Mouse (Mus musculus): ENCODE data around the gene Ly9. TPM values are rescaled to one million over a fixed set of nuclear protein-coding genes. Genes with fewer than 3 reads are reported as not detected.

Gene Ly9
- total RNA-seq, 2 experiments from 2014 or later, result not detected

- Histone ChIP-seq H3K27ac (no peak overlapping the region), H3K4me3 (no peak overlapping the region)
- TF ChIP-seq CTCF (conservative IDR thresholded peaks at IDR 0.05), result no peak
- DNase-seq (ENCODE audit: low spot score in 2 of 2), result no peak
Observed at GRCm38 (mm10) chr1:171620091-171620490, 12.9 kb upstream of the Ly9 start.

GRCm38 (mm10) chr1:171619645-171620044 lies 12.4 kb upstream of the Ly9 start:
- no peak for TF ChIP-seq CTCF (conservative IDR thresholded peaks at IDR 0.05)

GRCm38 (mm10) chr1:171619001-171619400 lies 11.8 kb upstream of the Ly9 start:
- no peak for TF ChIP-seq CTCF (conservative IDR thresholded peaks at IDR 0.05)
- no peak for DNase-seq (ENCODE audit: low spot score in 2 of 2)
- H3K4me3 ChIP-seq, result no peak overlapping the region
- no peak overlapping the region for H3K27ac ChIP-seq

More at GRCm38 (mm10) chr1:171619645-171620044, 12.4 kb upstream of the Ly9 start:
- DNase-seq (ENCODE audit: low spot score in 2 of 2), result no peak
- Histone ChIP-seq H3K4me3 (no peak overlapping the region), H3K27ac (no peak overlapping the region)

- no peak for DNase-seq (ENCODE audit: low spot score in 2 of 2)
- no peak for TF ChIP-seq CTCF (conservative IDR thresholded peaks at IDR 0.05)
- H3K27ac ChIP-seq, result no peak overlapping the region
- no peak overlapping the region for H3K4me3 ChIP-seq
Observed at GRCm38 (mm10) chr1:171616881-171617515, 9.8 kb upstream of the Ly9 start.

GRCm38 (mm10) chr1:171613962-171614361 lies 6.8 kb upstream of the Ly9 start:
- H3K4me3 ChIP-seq, result no peak overlapping the region
- peak; percentile 80 for TF ChIP-seq CTCF (conservative IDR thresholded peaks at IDR 0.05)
- peak in 1 of 2 experiments; percentile 17 for DNase-seq (ENCODE audit: low spot score in 2 of 2)

GRCm38 (mm10) chr1:171610781-171611180 lies 3.6 kb upstream of the Ly9 start:
- no peak for DNase-seq (ENCODE audit: low spot score in 2 of 2)
- no peak overlapping the region for H3K27ac ChIP-seq
- TF ChIP-seq CTCF (conservative IDR thresholded peaks at IDR 0.05), result peak; percentile 45

More at GRCm38 (mm10) chr1:171613962-171614361, 6.8 kb upstream of the Ly9 start:
- no peak overlapping the region for H3K27ac ChIP-seq

GRCm38 (mm10) chr1:171610026-171610425 lies 2.8 kb upstream of the Ly9 start:
- peak; percentile 35 for TF ChIP-seq CTCF (conservative IDR thresholded peaks at IDR 0.05)
- H3K4me3 ChIP-seq, result no peak overlapping the region
- no peak for DNase-seq (ENCODE audit: low spot score in 2 of 2)
- no peak overlapping the region for H3K27ac ChIP-seq

More at GRCm38 (mm10) chr1:171610781-171611180, 3.6 kb upstream of the Ly9 start:
- no peak overlapping the region for H3K4me3 ChIP-seq

DNA sequence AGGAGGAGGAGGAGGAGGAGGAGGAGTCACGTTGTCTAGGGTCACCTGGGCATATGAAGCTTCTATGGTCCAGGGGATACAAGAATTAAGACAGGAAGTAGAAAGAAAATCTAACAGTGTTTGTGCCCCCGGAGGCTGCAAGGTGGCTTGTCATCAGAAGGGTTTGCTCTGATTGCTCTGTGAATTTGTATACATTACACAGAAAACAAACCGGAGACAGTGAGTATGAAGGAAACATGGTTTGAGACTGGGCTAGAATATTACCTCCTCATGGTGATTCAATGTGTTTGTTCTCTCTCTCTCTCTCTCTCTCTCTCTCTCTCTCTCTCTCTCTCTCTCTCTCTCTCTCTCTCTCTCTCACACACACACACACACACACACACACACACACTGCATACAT lies 554 bp downstream of the Ly9 start:
- H3K4me3 ChIP-seq, result no peak overlapping the region
- TF ChIP-seq CTCF (conservative IDR thresholded peaks at IDR 0.05), result no peak
- H3K27ac ChIP-seq, result no peak overlapping the region
- no peak for DNase-seq (ENCODE audit: low spot score in 2 of 2)

DNA sequence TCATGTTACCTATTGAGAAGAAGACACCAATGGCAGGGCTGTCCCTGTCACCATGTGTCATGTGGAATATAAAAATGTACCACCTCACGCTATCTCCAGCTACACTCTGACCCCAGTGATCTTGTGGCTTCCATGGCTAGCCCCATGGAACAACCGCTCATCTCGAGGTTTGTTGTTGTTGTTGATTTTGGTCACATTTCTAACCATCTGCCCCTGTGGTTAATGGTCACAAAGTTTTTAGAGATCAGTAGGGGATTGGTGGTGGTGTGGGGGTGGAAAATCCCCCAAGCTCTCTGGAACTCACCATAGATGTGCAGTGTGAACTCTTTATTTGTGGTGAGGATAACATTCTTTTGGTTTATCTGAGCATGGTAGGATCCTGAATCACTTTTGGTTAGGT lies 2.5 kb downstream of the Ly9 start:
- TF ChIP-seq CTCF (conservative IDR thresholded peaks at IDR 0.05), result no peak
- no peak for DNase-seq (ENCODE audit: low spot score in 2 of 2)
- no peak overlapping the region for H3K4me3 ChIP-seq
- H3K27ac ChIP-seq, result no peak overlapping the region

DNA sequence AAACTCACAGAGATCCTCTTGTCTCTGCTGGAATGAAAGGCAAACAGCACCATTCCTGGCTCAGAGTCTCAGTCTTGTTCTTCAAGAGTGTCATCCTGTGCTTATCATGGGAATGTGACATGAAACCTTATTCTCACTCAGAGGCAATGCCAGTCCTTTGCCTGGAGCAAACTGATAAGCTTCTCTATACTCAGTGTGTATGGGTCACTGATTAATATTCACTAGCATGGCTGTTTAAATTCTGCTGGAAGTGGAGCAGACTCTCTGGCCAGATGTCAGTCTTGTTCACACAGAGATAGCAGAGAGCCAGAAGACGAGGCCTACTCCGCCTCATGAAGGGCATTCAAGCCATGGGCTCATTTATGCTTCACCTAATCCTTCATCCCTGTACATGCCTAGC lies 22.6 kb downstream of the Ly9 start:
- no peak for TF ChIP-seq CTCF (conservative IDR thresholded peaks at IDR 0.05)
- DNase-seq (ENCODE audit: low spot score in 2 of 2), result no peak
- Histone ChIP-seq H3K4me3 (no peak overlapping the region), H3K27ac (no peak overlapping the region)

DNA sequence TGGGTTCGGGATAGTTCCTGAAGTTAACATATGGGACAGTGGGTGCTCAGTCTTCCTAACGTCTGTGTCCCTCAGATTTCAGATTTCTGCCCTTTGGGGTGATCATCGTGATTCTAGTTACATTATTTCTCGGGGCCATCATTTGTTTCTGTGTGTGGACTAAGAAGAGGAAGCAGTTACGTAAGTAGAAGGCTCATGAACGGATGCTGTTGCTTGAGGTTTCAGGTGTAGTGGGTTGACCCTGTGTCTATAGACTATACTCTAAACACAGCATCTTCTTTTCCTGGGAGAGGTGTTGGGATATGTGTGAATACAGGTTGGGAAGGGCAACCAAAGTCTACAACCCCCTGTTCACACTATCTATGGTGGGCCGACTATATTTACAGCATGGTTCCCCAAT lies 30.0 kb downstream of the Ly9 start:
- no peak overlapping the region for H3K27ac ChIP-seq
- no peak overlapping the region for H3K4me3 ChIP-seq
- no peak for DNase-seq (ENCODE audit: low spot score in 2 of 2)
- no peak for TF ChIP-seq CTCF (conservative IDR thresholded peaks at IDR 0.05)

GRCm38 (mm10) chr1:171568436-171568835 lies 38.8 kb downstream of the Ly9 start:
- DNase-seq (ENCODE audit: low spot score in 2 of 2), result no peak
- no peak overlapping the region for H3K27ac ChIP-seq
- H3K4me3 ChIP-seq, result no peak overlapping the region
- peak; percentile 24 for TF ChIP-seq CTCF (conservative IDR thresholded peaks at IDR 0.05)

- no peak overlapping the region for H3K27ac ChIP-seq
- peak; percentile 92 for TF ChIP-seq CTCF (conservative IDR thresholded peaks at IDR 0.05)
- peak; percentile 46 to 48 for DNase-seq (ENCODE audit: low spot score in 2 of 2)
- no peak overlapping the region for H3K4me3 ChIP-seq
Observed at GRCm38 (mm10) chr1:171566777-171567176, 40.4 kb downstream of the Ly9 start.

DNA sequence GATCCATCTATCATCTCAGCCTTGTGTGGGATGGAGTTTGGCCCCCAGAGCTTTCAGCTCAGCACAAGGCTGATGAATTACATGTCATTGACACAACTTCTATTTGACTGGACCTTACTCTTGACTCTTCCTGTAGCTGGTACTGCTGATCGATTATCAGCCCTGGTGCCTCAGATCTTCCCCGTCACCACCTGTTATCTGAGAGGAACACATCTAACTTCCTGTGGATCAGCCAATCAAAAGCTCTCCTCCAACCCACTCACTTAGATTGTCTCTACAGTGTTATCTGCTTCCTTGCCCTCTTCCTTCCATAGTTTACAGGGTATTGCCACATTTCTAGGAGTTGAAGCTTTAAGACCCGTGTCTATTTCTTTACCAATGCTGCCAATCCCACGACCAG lies 41.3 kb downstream of the Ly9 start:
- TF ChIP-seq CTCF (conservative IDR thresholded peaks at IDR 0.05), result no peak
- no peak overlapping the region for H3K4me3 ChIP-seq
- no peak overlapping the region for H3K27ac ChIP-seq
- DNase-seq (ENCODE audit: low spot score in 2 of 2), result no peak
